Mouse (Mus musculus) lung, postnatal 0 days (tissue): Measurements from ENCODE around the gene Pstpip1.

ENCODE experiments used
- CTCF ChIP-seq: IDR thresholded peaks from 2 replicates; pipeline ENCODE4 v1.5.1; 2016; ENCODE audit warnings: antibody characterized with exemption, mild to moderate bottlenecking
- EP300 ChIP-seq: IDR thresholded peaks from 2 replicates; pipeline ENCODE4 v1.6.1; 2016; ENCODE audit warnings: antibody characterized with exemption, mild to moderate bottlenecking, control low read depth

- TF ChIP-seq CTCF: no peak
- TF ChIP-seq EP300: no peak
Observed at GRCm38 (mm10) chr9:56053796-56054195, 36.0 kb upstream of the Pstpip1 start.
